Mouse (Mus musculus) lung, postnatal 0 days (tissue): ENCODE data around the gene Gtf3c6.

Experiments
- CTCF ChIP-seq: IDR thresholded peaks from 2 replicates; pipeline ENCODE4 v1.5.1; 2016; ENCODE audit warnings: antibody characterized with exemption, mild to moderate bottlenecking
- EP300 ChIP-seq: IDR thresholded peaks from 2 replicates; pipeline ENCODE4 v1.6.1; 2016; ENCODE audit warnings: antibody characterized with exemption, mild to moderate bottlenecking, control low read depth

GRCm38 (mm10) chr10:40292640-40293039, 34.7 kb upstream of the Gtf3c6 start:
- TF ChIP-seq CTCF (no peak), EP300 (no peak)
